Mouse (Mus musculus): ENCODE data around the gene Lman1l. TPM values are rescaled to one million over a fixed set of nuclear protein-coding genes. Genes with fewer than 3 reads are reported as not detected.
A peak's percentile ranks its signal among the peaks of the same experiment; 100 is the strongest.

The Lman1l gene
- polyA plus RNA-seq, 1 experiment from 2014 or later, result not detected

DNA sequence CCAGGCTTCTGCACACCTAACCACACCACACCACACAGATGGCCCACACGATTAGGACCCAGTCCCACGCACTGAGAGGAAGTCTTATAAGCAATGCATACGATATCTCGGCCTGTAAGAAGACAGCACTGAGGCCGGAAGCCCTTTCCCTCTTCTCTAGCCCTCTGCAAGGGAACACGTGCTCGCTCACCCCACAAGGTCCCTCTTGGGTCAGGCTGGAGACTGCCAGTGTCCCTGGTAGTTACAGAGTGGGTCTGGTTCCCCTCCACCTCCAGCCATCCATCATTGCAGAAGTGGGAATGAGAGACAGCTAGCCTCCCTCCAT is 23.2 kb upstream of the Lman1l start:
- DNase-seq (peak; percentile 48), ATAC-seq (no peak; the same call in 1 of the 2 replicates)
- Histone ChIP-seq H3K27ac (ENCODE audit: low read depth) (peak overlapping the region; percentile 99), H3K36me3 (replicated peaks; ENCODE audit: insufficient read depth, low read length) (peaks cover 4% of the 10 kb centered on the region), H3K4me3 (ENCODE audit: low read depth, low read length) (peak overlapping the region; percentile 90), H3K9me3 (ENCODE audit: low read length) (no peaks in the 10 kb centered on the region), H3K4me2 (ENCODE audit: low read depth, low read length) (peak overlapping the region; percentile 93), H3K4me1 (ENCODE audit: insufficient read depth) (peaks cover 82% of the 10 kb centered on the region), H3K9ac (replicated peaks) (peak overlapping the region; percentile 96), H3K27me3 (ENCODE audit: insufficient read depth, low read length) (no peaks in the 10 kb centered on the region)
- 0 out of 2 replicates have a peak, but pooled peaks have one; percentile 46 for TF ChIP-seq EP300 (IDR thresholded peaks at IDR 0.05; ENCODE audit: low read depth)
- no peak for TF ChIP-seq CTCF (IDR thresholded peaks at IDR 0.05; ENCODE audit: low read depth)
- WGBS (ENCODE audit: insufficient replicate concordance), result 11% methylated on average over 7 of the region's 7 CpGs

- Histone ChIP-seq H3K36me3 (replicated peaks; ENCODE audit: insufficient read depth, low read length) (peaks cover 4% of the 10 kb centered on the region), H3K9ac (replicated peaks) (peak overlapping the region; percentile 96), H3K27me3 (ENCODE audit: insufficient read depth, low read length) (no peaks in the 10 kb centered on the region), H3K4me1 (ENCODE audit: insufficient read depth) (peaks cover 82% of the 10 kb centered on the region), H3K27ac (ENCODE audit: low read depth) (peak overlapping the region; percentile 99), H3K4me2 (ENCODE audit: low read depth, low read length) (peak overlapping the region; percentile 93), H3K9me3 (ENCODE audit: low read length) (no peaks in the 10 kb centered on the region), H3K4me3 (ENCODE audit: low read depth, low read length) (peak overlapping the region; percentile 90)
- TF ChIP-seq CTCF (IDR thresholded peaks at IDR 0.05; ENCODE audit: low read depth), result no peak
- TF ChIP-seq EP300 (IDR thresholded peaks at IDR 0.05; ENCODE audit: low read depth), result no peak
- 18% methylated on average over 9 of the region's 9 CpGs for WGBS (ENCODE audit: insufficient replicate concordance)
- ATAC-seq (no peak), DNase-seq (no peak)
These were observed 22.7 kb upstream of the Lman1l start for GRCm38 (mm10) chr9:57643169-57643855.

GRCm38 (mm10) chr9:57641775-57642550 is 21.4 kb upstream of the Lman1l start:
- Histone ChIP-seq H3K9ac (replicated peaks) (peak overlapping the region; percentile 52), H3K36me3 (replicated peaks; ENCODE audit: insufficient read depth, low read length) (peaks cover 4% of the 10 kb centered on the region), H3K4me1 (ENCODE audit: insufficient read depth) (peaks cover 89% of the 10 kb centered on the region), H3K4me2 (ENCODE audit: low read depth, low read length) (peak overlapping the region; percentile 93), H3K27ac (ENCODE audit: low read depth) (peak overlapping the region; percentile 99), H3K27me3 (ENCODE audit: insufficient read depth, low read length) (no peaks in the 10 kb centered on the region), H3K9me3 (ENCODE audit: low read length) (no peaks in the 10 kb centered on the region), H3K4me3 (ENCODE audit: low read depth, low read length) (peak overlapping the region; percentile 90; the same call in 1 of the 2 replicates)
- TF ChIP-seq EP300 (IDR thresholded peaks at IDR 0.05; ENCODE audit: low read depth) (no peak), CTCF (IDR thresholded peaks at IDR 0.05; ENCODE audit: low read depth) (no peak)
- WGBS (ENCODE audit: insufficient replicate concordance), result 61% methylated on average over 13 of the region's 13 CpGs
- no peak for ATAC-seq
- no peak for DNase-seq

DNA sequence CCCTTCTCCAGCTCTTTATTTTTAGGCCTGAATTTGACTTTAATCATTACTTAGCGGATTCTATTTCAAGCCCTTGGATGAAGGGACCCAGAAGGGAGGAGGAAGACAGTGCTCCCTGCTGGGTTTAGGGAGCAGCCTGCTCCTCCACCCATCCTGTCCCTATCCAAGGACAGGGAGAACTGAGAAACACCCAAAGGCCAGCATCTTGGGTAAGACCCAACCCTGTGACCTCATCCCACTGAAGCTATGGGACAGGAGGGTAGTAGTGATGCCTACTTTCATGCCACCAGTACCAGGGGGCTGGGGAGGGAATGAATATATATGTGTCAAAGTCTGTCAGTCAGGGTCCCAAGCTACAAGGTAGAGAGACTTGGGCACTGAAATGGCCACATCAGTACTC is 20.4 kb upstream of the Lman1l start:
- no peaks in the 10 kb centered on the region for H3K9me3 ChIP-seq (ENCODE audit: low read length)
- ATAC-seq, result no peak
- H3K27me3 ChIP-seq (ENCODE audit: insufficient read depth, low read length), result no peaks in the 10 kb centered on the region
- H3K4me3 ChIP-seq (ENCODE audit: low read depth, low read length), result no peak overlapping the region
- H3K27ac ChIP-seq (ENCODE audit: low read depth), result peak overlapping the region; percentile 88
- peaks cover 4% of the 10 kb centered on the region for H3K36me3 ChIP-seq (replicated peaks; ENCODE audit: insufficient read depth, low read length)
- H3K4me1 ChIP-seq (ENCODE audit: insufficient read depth), result peaks cover 84% of the 10 kb centered on the region
- H3K4me2 ChIP-seq (ENCODE audit: low read depth, low read length), result peak overlapping the region; percentile 69
- peak overlapping the region; percentile 52 for H3K9ac ChIP-seq (replicated peaks)
- WGBS (ENCODE audit: insufficient replicate concordance), result 71% methylated on average over 1 of the region's 1 CpGs
- no peak for TF ChIP-seq CTCF (IDR thresholded peaks at IDR 0.05; ENCODE audit: low read depth)
- TF ChIP-seq EP300 (IDR thresholded peaks at IDR 0.05; ENCODE audit: low read depth), result no peak
- no peak for DNase-seq

DNA sequence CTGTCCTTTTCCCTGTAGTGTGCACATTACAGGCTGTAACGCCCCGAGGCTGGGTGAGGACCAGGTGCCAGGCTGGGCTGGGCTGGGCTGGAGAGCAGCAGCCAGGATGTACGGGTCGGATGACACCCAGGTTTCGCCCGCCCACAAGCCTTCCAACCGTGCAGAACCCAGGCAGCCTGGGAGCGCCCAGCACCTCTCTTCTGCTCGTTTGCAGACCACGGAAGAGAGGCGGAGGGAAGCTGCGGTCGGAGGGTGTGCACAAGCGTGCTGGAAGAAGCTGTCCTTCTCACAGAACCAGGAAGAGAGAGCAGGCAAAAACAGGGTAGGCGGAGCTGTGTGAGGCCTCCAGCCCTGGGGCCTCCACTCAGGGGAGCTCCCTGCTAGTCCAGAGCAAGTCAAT is 19.8 kb upstream of the Lman1l start:
- H3K36me3 ChIP-seq (replicated peaks; ENCODE audit: insufficient read depth, low read length), result peaks cover 4% of the 10 kb centered on the region
- peak; percentile 85 for DNase-seq
- 10% methylated on average over 15 of the region's 15 CpGs for WGBS (ENCODE audit: insufficient replicate concordance)
- peak overlapping the region; percentile 54 for H3K9ac ChIP-seq (replicated peaks)
- peak; percentile 10; the same call in 1 of the 2 replicates for TF ChIP-seq EP300 (IDR thresholded peaks at IDR 0.05; ENCODE audit: low read depth)
- no peak for TF ChIP-seq CTCF (IDR thresholded peaks at IDR 0.05; ENCODE audit: low read depth)
- peak overlapping the region; percentile 13 for H3K4me3 ChIP-seq (ENCODE audit: low read depth, low read length)
- ATAC-seq, result peak; percentile 44
- H3K4me2 ChIP-seq (ENCODE audit: low read depth, low read length), result peak overlapping the region; percentile 69
- H3K27ac ChIP-seq (ENCODE audit: low read depth), result peak overlapping the region; percentile 88
- H3K9me3 ChIP-seq (ENCODE audit: low read length), result no peaks in the 10 kb centered on the region
- peaks cover 80% of the 10 kb centered on the region for H3K4me1 ChIP-seq (ENCODE audit: insufficient read depth)
- H3K27me3 ChIP-seq (ENCODE audit: insufficient read depth, low read length), result no peaks in the 10 kb centered on the region

DNA sequence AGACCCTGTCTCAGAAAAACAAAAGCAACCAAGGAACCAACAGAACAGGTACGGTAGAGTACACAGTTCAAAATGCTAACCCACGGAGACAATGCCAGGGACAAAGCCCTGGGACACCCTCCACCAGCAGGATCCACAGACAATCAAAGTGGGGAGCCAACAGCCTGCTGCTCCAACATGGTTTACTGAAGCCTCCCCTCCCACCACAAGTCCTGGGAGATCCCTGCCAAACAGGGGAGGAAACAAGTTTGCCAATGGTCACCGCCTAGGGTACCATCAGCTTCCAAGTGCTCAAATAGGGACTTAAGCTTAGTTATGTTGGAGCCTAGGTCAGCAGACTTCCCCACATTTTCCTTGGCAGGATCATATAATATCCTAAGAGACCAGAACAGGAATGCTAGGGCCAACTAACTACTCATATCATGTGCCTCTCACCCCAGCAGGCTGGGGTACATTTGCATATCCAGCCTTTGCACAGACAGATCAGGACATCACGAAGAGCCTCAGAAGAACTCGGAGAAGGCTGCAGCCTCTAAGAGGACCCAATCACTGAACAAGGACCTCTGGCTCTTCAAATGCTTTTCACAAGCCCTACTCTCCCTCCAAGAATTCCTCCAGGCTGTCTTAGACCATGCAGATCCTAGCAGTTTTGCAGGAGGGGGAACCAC is 19.2 kb upstream of the Lman1l start:
- H3K9ac ChIP-seq (replicated peaks), result peak overlapping the region; percentile 54

More for the DNA sequence above, 19.2 kb upstream of the Lman1l start:
- no peak for DNase-seq
- Histone ChIP-seq H3K4me2 (ENCODE audit: low read depth, low read length) (peak overlapping the region; percentile 69), H3K4me3 (ENCODE audit: low read depth, low read length) (peak overlapping the region; percentile 13), H3K9me3 (ENCODE audit: low read length) (no peaks in the 10 kb centered on the region), H3K4me1 (ENCODE audit: insufficient read depth) (peaks cover 84% of the 10 kb centered on the region), H3K27ac (ENCODE audit: low read depth) (peak overlapping the region; percentile 88), H3K36me3 (replicated peaks; ENCODE audit: insufficient read depth, low read length) (peaks cover 6% of the 10 kb centered on the region), H3K27me3 (ENCODE audit: insufficient read depth, low read length) (no peaks in the 10 kb centered on the region)
- no peak for ATAC-seq
- no peak for TF ChIP-seq EP300 (IDR thresholded peaks at IDR 0.05; ENCODE audit: low read depth)
- TF ChIP-seq CTCF (IDR thresholded peaks at IDR 0.05; ENCODE audit: low read depth), result no peak
- WGBS (ENCODE audit: insufficient replicate concordance), result 42% methylated on average over 5 of the region's 5 CpGs

All from liver, postnatal 0 days (tissue).